Mouse (Mus musculus) adrenal gland, postnatal 4 days (tissue): ENCODE measurements at regions not wholly inside any gene's neighbourhood (a gene's known extent, or its start where the extent isn't known, plus 50 kb on each side); places are given as distances from the start of the nearest gene placed in this dataset.
A peak's percentile ranks its signal among the peaks of the same experiment; 100 is the strongest.

Experiments used
- DNase-seq, 2 experiments: peaks; one replicate each; pipeline ENCODE4 v3.0.0; 2021 to 2022; ENCODE audit warnings: low spot score in 2 of 2, mixed read lengths in 2 of 2

DNA sequence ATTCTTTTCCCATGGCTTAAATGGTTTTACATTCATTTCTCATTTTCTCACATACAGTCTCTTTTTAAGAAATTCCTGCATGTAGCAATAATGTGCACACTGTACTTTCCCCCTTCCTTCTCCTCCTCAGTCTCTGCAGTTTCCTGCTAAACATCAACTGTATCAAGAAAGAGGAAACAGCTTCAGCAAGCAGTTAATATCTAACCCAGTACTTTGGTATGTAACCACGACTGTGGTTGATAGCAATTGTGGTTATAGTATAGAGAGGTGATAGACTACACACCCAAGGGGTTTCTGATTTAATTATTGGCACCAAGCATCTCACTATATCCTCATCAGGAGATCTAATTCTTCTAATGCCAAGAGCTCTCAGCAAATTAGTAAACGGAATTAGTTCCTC is 52.8 kb upstream of the Eci2 start:
- DNase-seq, result no peak

DNA sequence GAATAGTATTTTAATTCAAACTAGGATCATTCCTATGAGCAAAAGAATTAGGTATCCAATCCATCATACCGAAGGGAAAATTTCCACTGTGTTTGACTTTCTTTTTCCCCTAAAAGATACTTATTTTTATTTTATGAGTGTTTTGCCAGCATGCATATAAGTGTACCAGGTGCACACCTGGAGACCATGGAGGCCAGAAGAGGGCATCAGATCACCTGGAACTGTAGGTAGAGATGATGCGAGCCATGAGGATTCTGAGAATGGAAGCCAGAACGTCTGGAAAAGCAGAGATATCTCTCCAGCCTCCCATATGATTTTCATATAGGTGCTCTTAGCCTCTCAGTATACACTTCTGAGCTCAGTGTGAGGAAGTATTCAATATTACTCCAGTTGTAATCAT is 58.5 kb upstream of the Eci2 start:
- DNase-seq, result no peak

- DNase-seq, result peak; percentile 17 to 56
Measured at GRCm38 (mm10) chr13:35087246-35088040, 60.5 kb upstream of the Eci2 start.

DNA sequence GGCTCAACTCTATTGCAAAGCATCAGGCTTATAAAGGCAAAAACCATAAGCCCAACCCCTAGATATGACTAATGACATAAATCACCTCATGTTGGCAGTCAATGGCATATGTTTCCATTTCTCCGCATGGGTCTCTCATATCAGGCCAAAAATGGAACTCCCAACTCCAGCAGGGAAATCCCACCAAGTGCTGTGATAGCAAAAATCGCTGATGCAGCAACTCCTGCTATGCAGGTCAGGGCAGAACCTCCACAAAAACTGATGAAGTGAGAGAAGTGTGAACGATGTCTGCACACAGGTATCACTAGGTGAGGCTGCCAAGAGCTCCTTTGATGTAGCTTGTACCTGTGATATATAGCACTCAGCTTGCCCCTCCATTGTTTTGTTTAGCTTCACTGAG is 64.3 kb upstream of the Eci2 start:
- no peak for DNase-seq

DNA sequence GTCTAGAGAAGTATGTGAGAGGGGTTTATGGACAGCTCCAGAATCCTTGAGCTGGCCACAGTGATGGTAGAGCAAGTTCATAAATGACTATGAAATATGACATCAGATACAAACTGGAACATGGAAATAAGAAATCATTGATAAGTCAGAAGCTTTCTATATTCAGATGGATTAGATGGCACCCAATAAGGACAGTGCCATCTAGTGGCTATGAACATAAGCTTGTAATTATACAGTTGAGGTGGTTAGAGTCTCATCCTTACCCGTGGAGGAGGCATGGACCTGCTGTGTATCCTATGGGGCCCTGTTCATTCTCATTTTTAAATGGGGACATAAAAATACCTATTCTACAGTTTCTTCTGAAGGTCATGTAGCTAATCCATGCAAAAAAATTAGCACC is 92.9 kb upstream of the Eci2 start:
- DNase-seq, result no peak

- DNase-seq, result no peak
Measured at GRCm38 (mm10) chr13:35129475-35129874, 102.6 kb upstream of the Eci2 start.

DNA sequence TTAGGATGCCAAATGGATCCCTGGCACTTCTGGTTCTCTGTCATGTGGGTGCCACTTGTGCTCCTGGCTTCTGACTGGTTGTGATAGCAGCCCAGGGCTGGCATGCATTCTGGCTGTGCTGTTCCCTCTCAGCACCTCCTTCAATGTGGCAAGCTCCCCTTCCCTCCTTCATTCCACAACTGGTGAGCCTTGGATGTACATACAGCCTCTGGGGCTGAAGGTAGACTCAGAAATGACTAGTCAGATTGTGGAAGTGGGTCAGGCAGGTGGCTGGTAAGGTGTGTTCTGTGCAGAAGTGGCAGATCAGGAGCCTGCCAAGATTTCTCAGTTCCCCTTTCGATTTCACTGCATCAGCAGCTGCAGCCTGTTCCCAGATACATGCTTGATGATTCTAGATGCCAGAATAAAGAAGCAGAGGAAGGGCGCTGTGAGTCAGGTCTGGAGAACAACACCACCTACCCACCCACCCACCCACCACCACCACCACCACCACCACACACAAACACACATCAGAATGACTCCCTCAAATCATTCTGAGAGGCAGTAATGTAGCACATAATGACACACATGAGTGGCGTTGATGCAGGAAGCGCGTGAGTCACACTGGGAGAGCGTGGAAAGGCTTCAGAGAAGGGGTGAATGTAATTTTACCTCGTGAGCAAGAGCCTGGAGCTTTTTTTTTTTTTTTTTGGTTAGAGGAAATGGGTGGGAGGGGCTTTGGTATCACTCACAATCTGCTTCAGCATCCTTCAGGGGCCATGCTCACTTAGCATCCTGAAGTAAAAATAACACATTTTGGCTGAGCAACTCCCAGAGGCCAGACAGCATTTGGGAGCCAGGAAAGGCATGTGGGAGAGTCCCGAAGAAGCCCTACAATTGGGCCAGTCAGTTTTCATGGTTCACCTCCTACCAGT is 104.6 kb upstream of the Eci2 start:
- DNase-seq, result no peak

GRCm38 (mm10) chr13:35151629-35152028 is 124.7 kb upstream of the Eci2 start:
- no peak for DNase-seq

- no peak for DNase-seq
Measured at GRCm38 (mm10) chr13:35159456-35159855, 132.6 kb upstream of the Eci2 start.

GRCm38 (mm10) chr13:35160767-35161166 is 133.9 kb upstream of the Eci2 start:
- DNase-seq, result no peak

DNA sequence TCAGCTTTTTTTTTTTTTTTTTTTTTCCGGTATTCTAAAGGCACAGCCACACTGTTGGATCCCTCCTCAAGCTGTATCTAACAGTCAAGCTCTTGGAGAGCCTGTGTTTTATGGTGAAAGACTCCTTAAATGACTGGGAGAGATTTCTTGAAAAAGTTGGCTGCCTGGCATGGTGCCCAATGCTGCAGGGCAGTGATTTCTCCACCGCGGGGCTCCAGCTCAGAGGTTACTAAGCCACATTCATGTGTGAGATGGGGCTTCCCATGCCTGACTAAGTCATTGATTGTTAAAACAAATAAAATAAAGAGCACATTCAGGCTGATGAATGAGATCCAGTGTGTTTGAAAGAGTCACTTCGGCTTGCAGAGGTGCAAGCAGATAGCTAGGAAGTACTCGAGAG is 139.2 kb upstream of the Eci2 start:
- peak; percentile 14 for DNase-seq

DNA sequence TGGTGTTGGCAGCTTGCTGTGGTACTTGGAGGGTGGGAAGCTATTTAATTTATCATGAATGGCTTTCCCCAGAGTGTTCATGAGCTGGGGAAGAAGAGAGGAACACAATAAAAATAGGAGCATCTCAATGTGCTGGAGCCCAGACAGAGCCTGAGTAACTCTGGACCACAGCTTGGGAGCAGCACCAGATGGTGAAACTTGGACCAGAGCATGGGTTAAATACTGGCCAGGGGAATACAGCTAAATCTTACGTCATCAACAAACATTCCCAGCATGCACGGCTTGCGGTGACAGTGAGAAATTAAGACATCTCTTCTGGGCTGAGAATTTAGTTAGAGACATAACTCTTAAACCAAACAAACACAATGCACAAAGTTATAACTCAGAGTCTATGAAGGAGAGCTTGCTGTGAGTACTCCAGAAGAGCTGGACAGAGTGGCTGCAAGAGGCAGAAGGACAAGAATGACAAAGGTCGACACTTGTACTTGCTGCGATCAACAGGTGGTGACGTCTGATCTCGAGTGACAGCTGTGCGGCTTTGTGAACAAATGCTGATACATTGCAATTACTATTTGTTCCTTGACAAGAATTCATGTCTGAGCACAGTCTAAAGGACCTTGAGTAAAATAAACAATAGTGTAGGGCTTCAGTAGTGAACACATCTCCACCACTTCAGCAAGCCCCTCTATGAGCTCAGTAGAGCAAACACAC is 140.1 kb upstream of the Eci2 start:
- DNase-seq, result no peak

DNA sequence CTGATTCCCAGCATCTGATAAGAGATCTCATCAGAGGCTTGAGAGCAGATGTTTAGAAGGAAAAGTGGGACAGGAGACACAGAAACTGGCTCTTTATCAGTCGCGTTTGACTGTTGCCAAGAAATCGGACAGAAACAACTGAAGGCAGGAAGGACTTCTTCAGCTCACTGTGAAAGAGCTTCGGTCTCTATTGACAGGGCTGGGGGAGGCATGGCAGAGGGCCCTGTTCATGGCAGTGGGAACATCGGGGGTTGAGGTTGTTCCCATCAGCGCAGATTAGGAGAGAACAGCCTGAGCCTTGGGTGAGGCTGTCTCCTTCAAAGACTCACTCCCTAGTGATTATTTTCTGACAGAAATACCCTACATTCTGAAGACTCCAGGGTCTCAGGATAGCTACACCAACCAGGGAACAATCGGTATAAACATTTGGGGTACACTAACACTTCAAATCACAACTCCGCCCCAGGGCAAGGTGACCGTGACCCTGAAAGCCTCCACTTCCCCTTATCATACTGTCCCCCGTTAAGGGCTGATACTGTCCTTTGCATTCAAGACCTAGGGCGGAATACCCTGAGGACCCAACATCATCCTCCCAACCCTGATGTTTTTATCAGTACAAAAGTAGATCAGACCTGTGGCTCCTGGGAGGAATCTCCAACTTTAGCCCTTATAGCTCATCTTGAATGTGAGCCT is 144.8 kb upstream of the Eci2 start:
- no peak for DNase-seq

GRCm38 (mm10) chr13:35173522-35173921 is 146.6 kb upstream of the Eci2 start:
- DNase-seq, result no peak

DNA sequence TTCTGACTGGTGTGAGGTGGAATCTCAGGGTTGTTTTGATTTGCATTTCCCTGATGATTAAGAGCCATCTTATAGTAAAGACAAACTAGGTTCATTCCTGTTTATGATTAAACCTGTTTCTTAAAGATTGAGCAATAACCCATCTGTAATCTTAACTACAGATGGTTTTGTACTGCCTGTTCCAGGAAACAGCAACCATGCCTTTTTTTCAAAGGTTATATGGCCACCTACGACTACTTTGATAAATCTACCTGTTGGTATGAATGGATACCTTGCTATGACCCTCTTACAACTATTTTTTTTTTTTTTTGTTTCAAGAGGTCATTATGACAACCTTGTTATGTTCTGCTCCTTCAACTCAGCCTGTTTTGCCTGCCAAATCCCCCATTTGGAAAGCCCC is 148.7 kb upstream of the Eci2 start:
- no peak for DNase-seq

DNA sequence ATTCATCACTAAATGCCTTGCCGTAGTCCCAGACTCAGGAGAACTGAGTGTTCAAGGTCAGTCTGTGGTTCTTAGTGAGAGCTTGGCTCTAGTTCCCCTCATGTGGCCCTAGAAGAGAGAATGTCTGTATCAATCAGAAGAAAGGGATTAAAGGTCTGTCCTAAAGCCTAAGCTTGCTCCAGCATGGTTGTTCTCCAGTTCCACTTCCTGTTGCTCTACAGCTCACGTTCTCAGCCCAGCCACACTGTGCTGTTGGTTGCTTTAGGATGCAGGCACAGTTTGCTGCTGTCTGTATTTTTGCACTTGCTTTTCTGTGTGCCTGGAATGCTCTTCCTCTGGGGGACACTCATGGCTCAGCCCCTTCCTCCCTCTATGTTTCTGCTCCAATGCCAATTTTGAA is 150.4 kb upstream of the Eci2 start:
- no peak for DNase-seq

DNA sequence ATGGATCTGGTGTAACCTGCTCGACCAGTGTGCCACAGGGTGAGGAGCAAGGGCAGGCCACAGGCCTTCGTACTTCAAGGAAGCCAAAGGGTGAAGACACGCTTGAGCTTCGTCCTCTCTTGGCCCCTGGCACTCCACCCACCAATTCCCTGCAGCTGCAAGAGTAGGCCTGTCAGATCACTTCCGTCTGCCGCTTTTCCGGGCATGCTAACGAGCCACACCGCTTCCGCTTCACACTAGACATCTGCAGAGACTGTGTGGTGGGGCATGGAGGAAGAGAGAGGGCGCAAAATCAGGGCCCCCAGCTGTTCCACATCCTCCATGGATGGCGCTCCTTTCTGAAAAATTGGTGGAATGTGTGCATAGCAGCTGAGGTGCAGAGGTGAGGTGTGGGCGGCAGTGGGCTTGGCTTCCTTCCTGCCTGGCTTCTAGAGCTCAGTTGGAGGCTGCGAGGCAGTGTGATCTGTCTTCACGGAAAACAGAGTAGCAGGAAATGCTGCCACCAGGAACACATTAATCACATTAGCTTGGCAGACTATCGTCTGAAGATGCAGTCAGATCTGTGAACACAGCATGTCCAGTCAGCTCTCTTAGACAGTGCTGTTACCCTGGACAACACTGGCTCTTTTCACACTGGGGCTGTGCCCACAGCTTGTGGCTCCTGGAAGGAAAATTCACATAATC is 162.3 kb upstream of the Eci2 start:
- DNase-seq, result peak in 1 of 2 experiments; percentile 20

- DNase-seq, result no peak
Measured at GRCm38 (mm10) chr13:35202069-35202468, 175.2 kb upstream of the Eci2 start.

DNA sequence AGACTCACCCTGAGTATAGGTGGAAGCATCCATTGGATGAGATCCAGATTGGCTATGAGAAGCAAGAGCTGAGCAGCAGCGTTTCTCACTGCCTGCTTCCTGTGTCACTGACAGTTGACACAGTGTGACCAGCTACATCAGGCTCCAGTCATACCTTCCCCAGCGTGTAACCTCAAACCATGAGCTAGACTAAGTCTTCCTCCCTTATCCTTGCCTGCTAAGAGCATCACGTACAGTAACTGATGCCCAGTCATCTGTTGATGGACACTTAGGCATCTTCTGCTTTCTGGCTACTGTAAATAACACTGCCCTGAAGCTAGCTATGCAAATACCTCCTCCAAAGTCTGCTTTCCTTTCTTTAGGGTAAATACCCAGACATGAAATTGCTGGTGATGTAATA is 181.4 kb upstream of the Eci2 start:
- DNase-seq, result no peak

DNA sequence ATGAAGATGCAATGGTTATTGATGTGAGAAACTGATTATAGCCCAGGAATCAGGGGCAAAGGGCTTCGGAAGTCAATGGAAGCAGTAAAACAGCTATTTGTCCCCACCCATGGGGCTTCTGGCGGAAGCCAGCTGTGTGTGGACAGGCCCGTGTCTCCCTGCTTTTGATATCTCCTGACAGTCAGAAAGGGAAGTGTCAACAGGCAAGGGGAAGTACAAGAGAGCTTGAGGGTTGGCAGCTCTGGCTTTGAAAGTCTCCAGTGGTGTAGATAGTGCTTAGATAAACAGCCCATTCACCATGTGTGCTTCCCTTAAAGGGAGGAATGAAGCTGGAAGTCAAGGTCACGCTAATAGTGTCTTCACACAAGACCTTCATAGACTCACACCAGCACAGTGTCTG is 182.7 kb upstream of the Eci2 start:
- DNase-seq, result no peak

DNA sequence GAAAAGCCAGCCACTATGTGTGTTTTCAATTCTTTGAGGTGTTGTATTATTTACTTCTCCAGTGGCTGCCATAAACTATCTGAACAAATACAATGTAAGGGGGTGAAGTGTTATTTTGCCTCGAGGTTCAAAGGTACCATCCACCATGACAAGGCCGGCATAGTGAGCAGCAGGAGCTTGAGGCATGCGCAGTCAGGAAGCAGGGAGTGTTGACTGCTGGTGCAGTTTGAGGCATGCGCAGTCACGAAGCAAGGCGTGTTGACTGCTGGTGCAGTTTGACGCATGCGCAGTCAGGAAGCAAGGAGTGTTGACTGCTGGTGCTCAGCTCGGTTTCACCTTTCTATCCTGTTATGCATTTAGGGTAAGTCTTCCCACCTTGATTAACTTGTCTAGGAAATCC is 184.9 kb upstream of the Eci2 start:
- no peak for DNase-seq
